Mouse (Mus musculus) liver, embryonic 15.5 days (tissue): ENCODE data around the gene Sac3d1. TPM values are rescaled to one million over a fixed set of nuclear protein-coding genes. Genes with fewer than 3 reads are reported as not detected.

Experiments used
- ATAC-seq: fragments of 200-750 bp; cut with Nextera tagmentation; 2 replicates; pipeline ENCODE4 v1.8.0; 2017; ENCODE audit warnings: moderate number of reproducible peaks, mild to moderate bottlenecking, moderate library complexity; ENCODE audit not compliant: insufficient read depth
- H3K27ac ChIP-seq: fragments of 300-500 bp; sonication (generic); replicated peaks from 2 replicates; pipeline ENCODE4 v1.5.1; 2015; ENCODE audit warnings: mild to moderate bottlenecking, inconsistent platforms
- H3K27me3 ChIP-seq: fragments of 300-500 bp; sonication (generic); 2 replicates; pipeline ENCODE4 v1.6.1; 2015; ENCODE audit warnings: mild to moderate bottlenecking, inconsistent platforms
- H3K36me3 ChIP-seq: fragments of 300-500 bp; sonication (generic); replicated peaks from 2 replicates; pipeline ENCODE4 v1.6.1; 2015; ENCODE audit warnings: moderate library complexity, mild to moderate bottlenecking, inconsistent platforms
- H3K4me1 ChIP-seq: fragments of 300-500 bp; sonication (generic); replicated peaks from 2 replicates; pipeline ENCODE4 v1.6.1; 2015; ENCODE audit warnings: inconsistent platforms
- H3K4me2 ChIP-seq: fragments of 300-500 bp; sonication (generic); 2 replicates; pipeline ENCODE4 v1.6.1; 2015; ENCODE audit warnings: moderate library complexity, mild to moderate bottlenecking, inconsistent platforms
- H3K4me3 ChIP-seq: fragments of 300-500 bp; sonication (generic); replicated peaks from 2 replicates; pipeline ENCODE4 v1.5.1; 2015; ENCODE audit warnings: mild to moderate bottlenecking, inconsistent platforms
- H3K9ac ChIP-seq: fragments of 300-500 bp; sonication (generic); 2 replicates; pipeline ENCODE4 v1.6.1; 2015; ENCODE audit warnings: moderate library complexity, mild to moderate bottlenecking, inconsistent platforms
- H3K9me3 ChIP-seq: fragments of 300-500 bp; sonication (generic); replicated peaks from 2 replicates; pipeline ENCODE4 v1.6.1; 2016; ENCODE audit warnings: inconsistent platforms
- WGBS: fragments of 180-500 bp; shearing (Covaris S2); methylation state at CpG from one replicate; pipeline ENCODE4 v1.1.7; 2015; ENCODE audit warnings: mixed read lengths; ENCODE audit not compliant: insufficient replicate concordance; 5-methylcytosine and 5-hydroxymethylcytosine counted together
- polyA plus RNA-seq: library from polyadenylated mRNA; unstranded; fragments of >200 nt; fragmentation: Nextera tagmentation; extraction: Ambion mirVana; gene quantifications from 2 replicates; pipeline ENCODE4 v1.2.1, GENCODE M21; 2015

Sac3d1 gene
- polyA plus RNA-seq = 23.2 and 24.0 TPM in 2 replicates

DNA sequence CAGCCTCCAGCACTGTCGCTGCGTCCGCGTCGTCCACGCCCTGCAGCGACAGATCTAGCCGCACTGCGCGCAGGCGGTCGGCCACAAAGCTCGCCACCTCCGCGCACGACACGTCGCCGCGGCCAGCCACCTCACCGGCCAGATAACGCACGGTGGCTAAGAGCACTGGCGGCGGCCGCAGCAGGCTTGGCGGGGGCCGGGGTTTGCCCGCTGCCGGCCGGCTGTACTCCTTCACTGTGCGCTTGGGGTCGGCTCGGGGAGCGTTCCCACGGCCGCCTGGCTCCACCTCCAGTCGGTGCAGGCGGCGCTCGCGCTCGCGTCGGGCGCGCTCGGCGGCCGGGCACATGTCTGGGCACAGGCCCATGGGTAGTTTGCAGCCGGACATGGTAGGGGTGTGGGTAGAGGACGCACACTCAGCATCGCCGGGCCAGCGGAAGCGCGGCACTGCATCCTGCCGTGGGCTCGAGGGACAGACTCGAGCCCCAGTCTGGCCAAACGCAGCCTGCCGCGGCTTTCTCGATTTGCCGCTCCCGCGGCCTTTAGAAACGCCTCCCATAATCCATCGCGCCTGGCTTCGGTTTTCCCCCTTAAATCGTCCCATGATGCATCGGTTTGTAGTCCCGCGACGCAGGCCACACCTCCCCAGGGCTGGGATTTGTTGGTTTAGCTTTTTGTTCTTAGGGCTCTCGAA lies at the start of gene Sac3d1:
Gene Sac3d1, minus strand, starts transcription at position 665 of the 691 bp plus-strand sequence.
- Histone ChIP-seq H3K36me3 (peaks cover 75% of the 10 kb centered on the region), H3K27me3 (no peaks in the 10 kb centered on the region), H3K4me2 (peak within 1 kb of the TSS; percentile 94), H3K9me3 (no peaks in the 10 kb centered on the region), H3K27ac (peak within 1 kb of the TSS; percentile 97), H3K4me3 (peak within 1 kb of the TSS; percentile 80), H3K9ac (peak within 1 kb of the TSS; percentile 86), H3K4me1 (peaks cover 43% of the 10 kb centered on the region)
- WGBS = under 1% methylated on average over 77 of the region's 77 CpGs
- ATAC-seq = peak; percentile 81

GRCm38 (mm10) chr19:6166750-6167149 lies 48.3 kb upstream of the Sac3d1 start:
- H3K9ac ChIP-seq = no peak overlapping the region
- H3K4me1 ChIP-seq = 0 out of 2 replicates have a peak, but pooled peaks cover 7% of the 10 kb centered on the region
- ATAC-seq = no peak
- WGBS = 45% methylated on average over 4 of the region's 4 CpGs
- no peaks in the 10 kb centered on the region for H3K36me3 ChIP-seq
- H3K4me3 ChIP-seq = no peak overlapping the region
- peaks cover 7% of the 10 kb centered on the region; the same call in 1 of the 2 replicates for H3K27me3 ChIP-seq
- H3K4me2 ChIP-seq = no peak overlapping the region
- H3K27ac ChIP-seq = no peak overlapping the region
- no peaks in the 10 kb centered on the region for H3K9me3 ChIP-seq

GRCm38 (mm10) chr19:6163872-6164547 lies 45.6 kb upstream of the Sac3d1 start:
- no peak overlapping the region for H3K4me2 ChIP-seq
- 54% methylated on average over 10 of the region's 10 CpGs for WGBS
- H3K36me3 ChIP-seq = no peaks in the 10 kb centered on the region
- no peak overlapping the region for H3K27ac ChIP-seq
- H3K9ac ChIP-seq = no peak overlapping the region
- no peak for ATAC-seq
- H3K27me3 ChIP-seq = peaks cover 8% of the 10 kb centered on the region; the same call in 1 of the 2 replicates
- no peaks in the 10 kb centered on the region for H3K9me3 ChIP-seq
- no peak overlapping the region for H3K4me3 ChIP-seq
- 0 out of 2 replicates have a peak, but pooled peaks cover 7% of the 10 kb centered on the region for H3K4me1 ChIP-seq

DNA sequence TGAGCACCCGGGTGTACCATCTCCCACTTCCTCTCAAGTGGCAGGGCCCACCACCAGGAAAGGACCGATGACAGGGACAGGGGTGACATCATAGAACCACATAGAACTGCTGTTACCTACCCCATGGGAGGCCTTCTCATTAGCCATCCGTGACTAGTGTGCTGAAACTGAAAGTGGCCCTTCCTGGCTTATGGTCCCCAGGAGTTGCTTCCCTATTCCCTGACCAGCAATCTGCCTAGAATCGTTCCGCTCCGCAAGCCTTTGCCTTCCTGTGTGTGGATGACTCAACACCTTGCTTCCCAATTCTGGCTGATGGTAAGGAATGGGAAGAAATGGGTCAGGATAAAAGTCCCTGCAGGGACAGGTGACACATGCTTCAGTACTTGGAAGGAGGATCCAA lies 38.8 kb upstream of the Sac3d1 start:
- 0 out of 2 replicates have a peak, but pooled peaks cover 6% of the 10 kb centered on the region for H3K27me3 ChIP-seq
- no peaks in the 10 kb centered on the region; the same call in 1 of the 2 replicates for H3K4me1 ChIP-seq
- H3K27ac ChIP-seq = no peak overlapping the region
- H3K4me3 ChIP-seq = no peak overlapping the region
- no peaks in the 10 kb centered on the region for H3K9me3 ChIP-seq
- H3K4me2 ChIP-seq = no peak overlapping the region
- H3K36me3 ChIP-seq = no peaks in the 10 kb centered on the region
- no peak overlapping the region for H3K9ac ChIP-seq
- 28% methylated on average over 6 of the region's 6 CpGs for WGBS
- ATAC-seq = no peak

- H3K36me3 ChIP-seq = no peaks in the 10 kb centered on the region
- no peak overlapping the region for H3K9ac ChIP-seq
- no peaks in the 10 kb centered on the region; the same call in 1 of the 2 replicates for H3K27me3 ChIP-seq
- H3K4me3 ChIP-seq = no peak overlapping the region
- WGBS = 58% methylated on average over 8 of the region's 8 CpGs
- H3K4me1 ChIP-seq = no peaks in the 10 kb centered on the region; the same call in 1 of the 2 replicates
- ATAC-seq = no peak
- no peak overlapping the region for H3K27ac ChIP-seq
- H3K4me2 ChIP-seq = no peak overlapping the region
- H3K9me3 ChIP-seq = no peaks in the 10 kb centered on the region
Measured at GRCm38 (mm10) chr19:6156372-6156771, 37.9 kb upstream of the Sac3d1 start.

GRCm38 (mm10) chr19:6155174-6155573 lies 36.7 kb upstream of the Sac3d1 start:
- Histone ChIP-seq H3K36me3 (no peaks in the 10 kb centered on the region), H3K4me2 (no peak overlapping the region), H3K27me3 (no peaks in the 10 kb centered on the region; the same call in 1 of the 2 replicates), H3K4me3 (no peak overlapping the region), H3K9me3 (no peaks in the 10 kb centered on the region), H3K4me1 (no peaks in the 10 kb centered on the region; the same call in 1 of the 2 replicates), H3K9ac (no peak overlapping the region), H3K27ac (no peak overlapping the region)
- WGBS = 54% methylated on average over 9 of the region's 9 CpGs
- ATAC-seq = no peak

DNA sequence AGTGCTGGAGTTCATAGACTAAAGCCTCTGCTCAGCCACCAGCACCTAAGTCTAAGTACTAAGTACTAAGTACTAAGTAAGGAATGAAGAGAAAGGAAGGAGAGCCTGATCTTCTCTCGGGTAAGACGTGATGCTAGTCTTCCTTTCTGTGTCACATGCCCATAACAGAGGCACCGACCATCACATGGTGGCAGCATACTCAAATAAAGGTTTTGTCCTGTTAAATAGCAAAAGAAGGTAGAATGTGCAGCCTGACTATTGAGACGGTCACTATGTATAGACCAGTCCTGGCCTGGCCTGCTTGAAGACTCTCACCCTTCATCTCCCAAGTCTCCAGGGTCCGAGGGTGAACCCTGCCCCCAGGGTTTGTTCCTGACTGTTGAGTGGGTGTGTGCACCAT lies 26.4 kb upstream of the Sac3d1 start:
- no peak overlapping the region for H3K4me2 ChIP-seq
- H3K4me1 ChIP-seq = peaks cover 20% of the 10 kb centered on the region
- no peak overlapping the region for H3K27ac ChIP-seq
- WGBS = 56% methylated on average over 5 of the region's 5 CpGs
- no peaks in the 10 kb centered on the region for H3K36me3 ChIP-seq
- H3K27me3 ChIP-seq = no peaks in the 10 kb centered on the region
- no peak for ATAC-seq
- H3K9ac ChIP-seq = no peak overlapping the region
- no peaks in the 10 kb centered on the region for H3K9me3 ChIP-seq
- H3K4me3 ChIP-seq = no peak overlapping the region

- Histone ChIP-seq H3K4me2 (peak within 1 kb of the TSS; percentile 99), H3K27ac (peak within 1 kb of the TSS; percentile 99), H3K36me3 (0 out of 2 replicates have a peak, but pooled peaks cover 4% of the 10 kb centered on the region), H3K4me3 (peak within 1 kb of the TSS; percentile 87), H3K27me3 (no peaks in the 10 kb centered on the region), H3K9me3 (no peaks in the 10 kb centered on the region), H3K9ac (peak within 1 kb of the TSS; percentile 88), H3K4me1 (peaks cover 27% of the 10 kb centered on the region)
- WGBS = under 1% methylated on average over 15 of the region's 15 CpGs
- peak; percentile 74 for ATAC-seq
Measured at GRCm38 (mm10) chr19:6141394-6141749, 22.9 kb upstream of the Sac3d1 start, which contains the start of gene Arl2. TSS of gene Arl2 (minus strand) at chr19:6141548.

DNA sequence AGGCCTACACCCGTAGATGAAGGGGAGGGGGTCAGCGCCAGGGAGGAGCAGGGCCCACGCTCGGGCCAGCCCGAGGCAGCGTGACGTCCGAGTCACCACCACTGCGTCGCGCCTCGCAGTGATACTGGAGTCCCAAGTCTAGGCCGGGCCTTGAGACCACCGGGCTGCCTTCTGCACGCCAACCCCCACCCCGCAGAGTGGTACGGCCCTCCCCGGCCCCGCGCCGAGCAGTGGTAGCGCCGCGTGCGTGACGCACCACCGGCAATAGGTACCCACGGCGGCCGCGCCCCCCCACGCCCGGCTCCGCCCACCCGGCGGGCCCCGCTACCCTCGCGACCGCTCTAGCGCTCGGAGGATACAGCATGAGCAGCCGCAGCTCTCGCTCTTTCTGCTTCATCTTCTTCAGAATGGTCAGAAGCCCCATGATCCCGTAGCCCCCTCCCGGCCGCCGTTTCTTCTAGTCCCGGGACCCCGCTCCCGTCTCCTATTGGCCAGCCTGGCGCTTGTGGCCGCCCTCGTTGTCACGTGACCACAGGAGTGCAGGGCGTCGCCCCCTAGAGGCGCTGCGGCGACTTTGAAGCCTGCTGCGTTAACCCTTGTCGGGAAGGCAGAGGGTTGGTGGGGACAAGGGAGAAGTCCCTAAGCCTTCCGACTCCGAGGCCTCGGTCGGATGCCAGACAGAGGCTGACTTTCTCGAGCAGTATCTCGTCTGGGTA lies 22.4 kb upstream of the Sac3d1 start, which contains the start of gene Batf2:
Gene Batf2, plus strand, starts transcription at position 306 of the 716 bp plus-strand sequence.
- Histone ChIP-seq H3K9me3 (no peaks in the 10 kb centered on the region), H3K4me3 (peak within 1 kb of the TSS; percentile 87), H3K4me1 (peaks cover 27% of the 10 kb centered on the region), H3K27ac (peak within 1 kb of the TSS; percentile 99), H3K4me2 (peak within 1 kb of the TSS; percentile 99), H3K36me3 (0 out of 2 replicates have a peak, but pooled peaks cover 4% of the 10 kb centered on the region), H3K9ac (peak within 1 kb of the TSS; percentile 88), H3K27me3 (no peaks in the 10 kb centered on the region)
- 1% methylated on average over 68 of the region's 68 CpGs for WGBS
- ATAC-seq = peak; percentile 91

- Histone ChIP-seq H3K4me3 (peak overlapping the region; percentile 87), H3K4me1 (peaks cover 27% of the 10 kb centered on the region), H3K9me3 (no peaks in the 10 kb centered on the region), H3K9ac (peak overlapping the region; percentile 88), H3K4me2 (peak overlapping the region; percentile 99), H3K27ac (peak overlapping the region; percentile 99), H3K27me3 (no peaks in the 10 kb centered on the region), H3K36me3 (0 out of 2 replicates have a peak, but pooled peaks cover 4% of the 10 kb centered on the region)
- WGBS = 6% methylated on average over 16 of the region's 16 CpGs
- ATAC-seq = no peak
Measured at GRCm38 (mm10) chr19:6140374-6140677, 21.9 kb upstream of the Sac3d1 start.
